Comparison of ENCODE assay signal across 8 mouse cellular contexts in genomic region chr12:4768492-4769332, GRCm38 (mm10). TPM values are rescaled to one million over a fixed set of nuclear protein-coding genes. Genes with fewer than 3 reads are reported as not detected.
DNase-seq lines count a peak whose midpoint lies in the region; ATAC-seq and TF ChIP-seq lines count a peak whose summit lies in the region.

Gene Pfn4, plus strand, starts transcription at chr12:4769022.
Gene Fam228b, minus strand, starts transcription at chr12:4769267.

- WGBS in cerebellum, adult 2 months, result under 1% methylated on average over 61 of the region's 61 CpGs
- 3% methylated on average over 61 of the region's 61 CpGs for WGBS in forebrain, postnatal 0 days
- WGBS in neural tube, embryonic 14.5 days, result 2% methylated on average over 59 of the region's 61 CpGs

- H3K4me1 ChIP-seq in cerebellum, adult 2 months (ENCODE audit: control insufficient read depth, insufficient read depth, low read length), result no peaks in the 10 kb centered on the region
- H3K4me1 ChIP-seq in forebrain, postnatal 0 days (ENCODE audit: insufficient read depth), result 0 out of 2 replicates have a peak, but pooled peaks cover 7% of the 10 kb centered on the region
- H3K4me1 ChIP-seq in neural tube, embryonic 14.5 days (ENCODE audit: control insufficient read depth, insufficient read depth, low read length), result no peaks in the 10 kb centered on the region
- H3K4me1 ChIP-seq in testis, adult 2 months (ENCODE audit: control insufficient read depth, insufficient read depth, low read length), result no peaks in the 10 kb centered on the region; the same call in none of the 2 replicates

- intact Hi-C loops in heart, postnatal 36 days (cut with DNase I), result loop anchor here (1.0 to 5.0 kb wide), 4 partner anchors 49 to 196 kb away; partner anchors contain the start of genes Atad2b, Gm3625, Itsn2 and Sf3b6

- H3K36me3 ChIP-seq in forebrain, postnatal 0 days (ENCODE audit: insufficient read depth), result no peaks in the 10 kb centered on the region
- H3K36me3 ChIP-seq in neural tube, embryonic 14.5 days (ENCODE audit: control insufficient read depth, insufficient read depth, low read length), result no peaks in the 10 kb centered on the region
- no peaks in the 10 kb centered on the region for H3K36me3 ChIP-seq in testis, adult 2 months (ENCODE audit: control insufficient read depth, insufficient read depth, low read length)

- no peaks in the 10 kb centered on the region for H3K27me3 ChIP-seq in cerebellum, adult 2 months (ENCODE audit: control insufficient read depth, insufficient read depth, low read length)
- H3K27me3 ChIP-seq in forebrain, postnatal 0 days (ENCODE audit: insufficient read depth, low read length), result no peaks in the 10 kb centered on the region
- no peaks in the 10 kb centered on the region for H3K27me3 ChIP-seq in neural tube, embryonic 14.5 days (ENCODE audit: control insufficient read depth, insufficient read depth, low read length)
- no peaks in the 10 kb centered on the region for H3K27me3 ChIP-seq in testis, adult 2 months (ENCODE audit: control insufficient read depth, insufficient read depth, low read length)

- H3K9me3 ChIP-seq in forebrain, postnatal 0 days (ENCODE audit: low read length), result no peaks in the 10 kb centered on the region
- H3K9me3 ChIP-seq in neural tube, embryonic 14.5 days (ENCODE audit: control insufficient read depth, low read length), result no peaks in the 10 kb centered on the region

- peak within 1 kb of the TSS; percentile 86 for H3K9ac ChIP-seq in forebrain, postnatal 0 days
- peak within 1 kb of the TSS; percentile 74 for H3K9ac ChIP-seq in neural tube, embryonic 14.5 days (replicated peaks; ENCODE audit: low read depth, low read length)

- H3K27ac ChIP-seq in cerebellum, adult 2 months (ENCODE audit: insufficient read depth, low read length), result peak within 1 kb of the TSS; percentile 94
- peak within 1 kb of the TSS; percentile 98 for H3K27ac ChIP-seq in forebrain, postnatal 0 days (ENCODE audit: low read depth, low read length)
- peak within 1 kb of the TSS; percentile 93 for H3K27ac ChIP-seq in neural tube, embryonic 14.5 days (ENCODE audit: low read depth, low read length)
- peak within 1 kb of the TSS; percentile 93 for H3K27ac ChIP-seq in testis, adult 2 months (ENCODE audit: control insufficient read depth, insufficient read depth, low read depth, low read length)

- H3K4me2 ChIP-seq in forebrain, postnatal 0 days (ENCODE audit: low read depth), result peak within 1 kb of the TSS; percentile 60
- H3K4me2 ChIP-seq in neural tube, embryonic 14.5 days (ENCODE audit: low read depth, low read length), result peak within 1 kb of the TSS; percentile 54

- H3K4me3 ChIP-seq in cerebellum, adult 2 months (replicated peaks; ENCODE audit: insufficient read depth, low read depth, low read length), result peak within 1 kb of the TSS; percentile 60
- H3K4me3 ChIP-seq in forebrain, postnatal 0 days (ENCODE audit: low read depth, low read length), result peak within 1 kb of the TSS; percentile 67
- H3K4me3 ChIP-seq in neural tube, embryonic 14.5 days (ENCODE audit: low read depth, low read length), result peak within 1 kb of the TSS; percentile 49
- peak within 1 kb of the TSS; percentile 91 for H3K4me3 ChIP-seq in testis, adult 2 months (ENCODE audit: control insufficient read depth, low read depth, low read length)

- ATAC-seq in forebrain, postnatal 0 days, result peak; percentile 99
- ATAC-seq in neural tube, embryonic 14.5 days (ENCODE audit: low read depth), result peak; percentile 100

- peak; percentile 80 for TF ChIP-seq POLR2A in cerebellum, adult 2 months (IDR thresholded peaks at IDR 0.05; ENCODE audit: borderline replicate concordance, insufficient read depth, low read length)
- peak; percentile 89 for TF ChIP-seq POLR2A in testis, adult 2 months (IDR thresholded peaks at IDR 0.05; ENCODE audit: control insufficient read depth, low read depth, low read length)

- peak; percentile 77 for DNase-seq in MEL-GATA-1-ER (ENCODE audit: extremely low read depth, low read depth)
- peak; percentile 96 to 100 for DNase-seq in cerebellum, adult 2 months
- peak; percentile 99 for DNase-seq in forebrain, postnatal 0 days
- DNase-seq in heart, postnatal 36 days, result peak; percentile 99 to 100
- DNase-seq in layer of hippocampus, adult 18-20 months (ENCODE audit: low spot score in 2 of 2), result peak; percentile 96 to 99
- peak; percentile 95 for DNase-seq in lung, adult 18-20 months

- peak; percentile 67 for TF ChIP-seq CTCF in cerebellum, adult 2 months (IDR thresholded peaks at IDR 0.05; ENCODE audit: borderline replicate concordance, insufficient read depth, low read depth, low read length)
- peak; percentile 94 for TF ChIP-seq CTCF in forebrain, postnatal 0 days (IDR thresholded peaks at IDR 0.05; ENCODE audit: low read depth)
- peak; percentile 82 for TF ChIP-seq CTCF in testis, adult 2 months (IDR thresholded peaks at IDR 0.05; ENCODE audit: control insufficient read depth, insufficient read depth, insufficient replicate concordance, low read depth, low read length)

RNA-seq across cellular contexts. Expression of gene Pfn4, which starts in this region (rescaled TPM):
- 8.9 and 11.0 TPM in 2 replicates for polyA plus RNA-seq in cerebellum, adult 2 months (2012; rRNA removed)
- total RNA-seq in forebrain, postnatal 0 days (2014; rRNA removed), result 9.2 TPM in 2 replicates
- polyA plus RNA-seq in forebrain, postnatal 0 days (2015; fragmentation: Nextera tagmentation; extraction: Ambion mirVana), result 15.3 and 21.3 TPM in 2 replicates
- 1 to 10 TPM; 2.2 to 3.4 TPM for total RNA-seq in heart, postnatal 36 days (2021)
- 10 to 100 TPM; 10.9 to 11.7 TPM for total RNA-seq in layer of hippocampus, adult 18-20 months (2021)
- 14.7 and 17.3 TPM in 2 replicates for polyA plus RNA-seq in neural tube, embryonic 14.5 days (2014; fragmentation: Nextera tagmentation; extraction: Ambion mirVana)
- polyA plus RNA-seq in testis, adult 2 months (2012; rRNA removed), result 165 and 173 TPM in 2 replicates

RNA-seq across cellular contexts. Expression of gene Fam228b, which starts in this region (rescaled TPM):
- 6.9 and 11.4 TPM in 2 replicates for polyA plus RNA-seq in cerebellum, adult 2 months (2012; rRNA removed)
- total RNA-seq in forebrain, postnatal 0 days (2014; rRNA removed), result 7.8 and 18.8 TPM in 2 replicates
- polyA plus RNA-seq in forebrain, postnatal 0 days (2015; fragmentation: Nextera tagmentation; extraction: Ambion mirVana), result 5.8 and 8.9 TPM in 2 replicates
- 1 to 10 TPM; 2.0 to 3.4 TPM for total RNA-seq in heart, postnatal 36 days (2021)
- 10 to 100 TPM; 21.9 to 26.6 TPM for total RNA-seq in layer of hippocampus, adult 18-20 months (2021)
- polyA plus RNA-seq in neural tube, embryonic 14.5 days (2014; fragmentation: Nextera tagmentation; extraction: Ambion mirVana), result 8.4 and 9.6 TPM in 2 replicates
- polyA plus RNA-seq in testis, adult 2 months (2012; rRNA removed), result 13.5 and 16.7 TPM in 2 replicates

Comparison
In these comparisons a context has a peak if more than half of its experiments do, and no peak if none do; other contexts are left out.
1. Peak in every context shown above with its lines: DNase-seq, ATAC-seq, H3K4me3 ChIP-seq and H3K27ac ChIP-seq.